Mouse (Mus musculus) neural tube, embryonic 10.5 days (tissue): ENCODE measurements around the gene Il12rb2.

Source experiments
- DNase-seq: peaks from one replicate; pipeline ENCODE4 v3.0.0-alpha.2; 2017; ENCODE audit warnings: low spot score; ENCODE audit errors: extremely low spot score

Il12rb2 gene

GRCm38 (mm10) chr6:67375982-67376391 lies at the start of gene Il12rb2:
Il12rb2 (minus strand) TSS chr6:67376188.
- DNase-seq = peak; percentile 28

GRCm38 (mm10) chr6:67421761-67422160 lies 45.8 kb upstream of the Il12rb2 start:
- DNase-seq = no peak

GRCm38 (mm10) chr6:67416557-67416956 lies 40.6 kb upstream of the Il12rb2 start:
- no peak for DNase-seq

- no peak for DNase-seq
These were observed 39.3 kb upstream of the Il12rb2 start for GRCm38 (mm10) chr6:67415276-67415675.

- DNase-seq = no peak
These were observed 37.4 kb upstream of the Il12rb2 start for GRCm38 (mm10) chr6:67413378-67413777.

- DNase-seq = no peak
These were observed 29.3 kb upstream of the Il12rb2 start for GRCm38 (mm10) chr6:67405281-67405682.

- no peak for DNase-seq
These were observed 23.6 kb upstream of the Il12rb2 start for GRCm38 (mm10) chr6:67399551-67399950.

- DNase-seq = no peak
These were observed 10.2 kb downstream of the Il12rb2 start for GRCm38 (mm10) chr6:67365785-67366184.

- no peak for DNase-seq
These were observed 27.9 kb downstream of the Il12rb2 start for GRCm38 (mm10) chr6:67348065-67348464.

GRCm38 (mm10) chr6:67339494-67339893 lies 36.5 kb downstream of the Il12rb2 start:
- no peak for DNase-seq

GRCm38 (mm10) chr6:67337943-67338342 lies 38.0 kb downstream of the Il12rb2 start:
- no peak for DNase-seq

- no peak for DNase-seq
These were observed 52.2 kb downstream of the Il12rb2 start for GRCm38 (mm10) chr6:67323788-67324187.

- DNase-seq = peak; percentile 55
These were observed 57.5 kb downstream of the Il12rb2 start for GRCm38 (mm10) chr6:67318451-67318850.

GRCm38 (mm10) chr6:67317827-67318338 lies 58.1 kb downstream of the Il12rb2 start:
- no peak for DNase-seq

- DNase-seq = no peak
These were observed 58.9 kb downstream of the Il12rb2 start for GRCm38 (mm10) chr6:67317068-67317467.

- DNase-seq = no peak
These were observed 61.3 kb downstream of the Il12rb2 start for GRCm38 (mm10) chr6:67314697-67315096.

GRCm38 (mm10) chr6:67309752-67310151 lies 66.2 kb downstream of the Il12rb2 start:
- no peak for DNase-seq

GRCm38 (mm10) chr6:67308994-67309393 lies 67.0 kb downstream of the Il12rb2 start:
- DNase-seq = no peak

GRCm38 (mm10) chr6:67303210-67303609 lies 72.8 kb downstream of the Il12rb2 start:
- DNase-seq = no peak

GRCm38 (mm10) chr6:67302471-67302870 lies 73.5 kb downstream of the Il12rb2 start:
- DNase-seq = no peak

GRCm38 (mm10) chr6:67301230-67301629 lies 74.8 kb downstream of the Il12rb2 start:
- no peak for DNase-seq

GRCm38 (mm10) chr6:67300710-67301163 lies 75.3 kb downstream of the Il12rb2 start:
- no peak for DNase-seq

GRCm38 (mm10) chr6:67300300-67300699 lies 75.7 kb downstream of the Il12rb2 start:
- DNase-seq = no peak

- DNase-seq = no peak
These were observed 77.2 kb downstream of the Il12rb2 start for GRCm38 (mm10) chr6:67298742-67299141.
